Mouse (Mus musculus) cerebellum, postnatal 10 days (tissue): ENCODE measurements around the gene Rasal1.
A peak's percentile ranks its signal among the peaks of the same experiment; 100 is the strongest.

Experiments
- DNase-seq, 2 experiments: peaks; one replicate each; pipeline ENCODE4 v3.0.0; 2021; ENCODE audit warnings: mixed read lengths in 2 of 2

Gene Rasal1

DNA sequence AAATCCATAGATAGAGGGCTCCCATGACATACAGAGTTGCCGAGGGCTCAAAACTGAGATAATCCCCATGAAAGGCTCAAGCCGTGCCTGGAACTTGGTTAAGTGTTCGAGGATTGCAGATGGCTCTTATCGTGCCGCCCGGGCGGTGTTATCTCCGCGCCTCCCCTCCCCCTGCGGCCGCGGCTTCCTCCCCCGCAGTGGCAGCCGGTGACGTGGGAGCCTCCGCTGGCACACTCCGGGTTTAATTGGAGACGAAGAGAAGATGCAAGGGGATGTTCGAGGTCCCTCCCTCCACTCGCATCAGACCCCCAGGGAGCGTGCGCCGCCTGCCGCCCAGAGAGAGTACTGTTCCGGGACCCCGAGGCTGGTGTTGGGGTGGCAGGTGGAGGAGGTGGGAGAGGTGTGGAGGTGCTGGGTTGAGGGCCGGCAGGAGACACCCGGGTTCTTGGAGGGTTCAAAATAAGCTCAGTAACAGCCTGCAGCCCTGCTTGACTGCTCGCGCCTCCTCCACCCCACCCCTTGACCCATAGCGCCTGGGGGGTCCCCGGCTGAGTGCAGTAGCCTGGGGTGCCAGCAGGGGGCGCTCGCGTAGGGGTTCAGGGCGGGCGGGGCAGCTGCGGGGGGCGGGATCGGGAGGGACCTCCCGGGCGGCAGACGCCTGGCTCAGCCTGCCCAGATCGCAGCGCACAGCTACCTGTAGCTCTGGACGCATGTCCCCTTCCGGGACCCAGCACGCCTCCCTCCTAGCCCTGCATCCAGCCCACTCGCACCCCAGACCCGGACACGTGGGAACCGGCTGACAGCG is at the start of gene Rasal1:
Gene Rasal1, plus strand, starts transcription at position 244 of the 805 bp plus-strand sequence.
- DNase-seq, result peak; percentile 67 to 69

DNA sequence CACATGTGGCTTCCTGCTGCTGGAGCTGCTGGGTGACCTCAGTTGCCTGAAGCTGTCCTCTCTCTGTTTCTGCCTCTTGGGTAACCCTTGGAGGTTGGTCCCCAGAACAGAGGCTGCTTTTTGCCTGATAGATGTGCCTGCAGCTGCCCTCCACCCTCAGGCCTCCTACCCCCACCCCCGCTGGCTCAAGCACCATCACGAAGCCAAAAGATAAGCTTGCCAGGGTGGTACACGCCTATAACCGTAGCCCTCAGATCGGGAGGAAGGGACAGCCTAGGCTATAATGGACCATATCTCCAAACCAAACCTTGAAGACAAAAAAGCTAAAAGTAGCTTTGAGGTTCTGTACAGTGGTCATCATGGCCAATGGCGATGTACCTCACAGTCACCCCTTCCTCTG is 49.0 kb upstream of the Rasal1 start:
- DNase-seq, result no peak

DNA sequence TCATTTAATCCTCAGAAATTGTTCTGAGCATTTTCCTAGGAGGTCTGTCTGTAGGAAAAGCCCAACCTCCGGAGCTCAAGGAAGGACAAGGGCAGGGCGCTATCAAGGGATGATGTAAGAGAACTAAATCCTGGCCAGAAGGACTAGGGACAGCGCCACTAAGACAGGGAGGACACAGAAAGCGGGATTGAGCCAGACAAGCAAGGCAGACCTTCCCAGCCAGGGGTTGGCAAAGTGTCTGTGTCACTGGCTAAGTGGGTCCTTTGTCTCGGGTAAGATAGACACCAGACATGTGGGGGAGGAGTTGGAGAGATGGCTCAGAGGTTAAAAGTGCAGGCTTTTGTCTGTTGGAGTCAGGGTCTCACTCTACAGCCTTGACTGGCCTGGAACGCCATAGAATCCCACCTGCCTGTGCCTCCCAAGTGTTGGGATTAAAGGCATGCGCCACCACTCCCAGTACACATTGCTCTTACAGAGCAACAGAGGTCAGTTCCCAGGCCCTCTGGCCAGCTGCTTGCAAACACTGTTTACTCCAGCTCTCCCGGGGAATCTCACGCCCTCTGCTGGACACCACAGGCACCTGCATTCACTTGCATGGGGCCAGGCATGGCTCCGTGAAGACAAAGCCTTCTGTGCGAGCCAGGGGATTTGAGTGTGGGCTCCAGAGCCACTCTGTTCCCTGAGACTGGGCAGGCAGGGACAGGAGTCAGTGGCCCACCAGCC is 47.5 kb upstream of the Rasal1 start:
- peak; percentile 60 to 69 for DNase-seq

DNA sequence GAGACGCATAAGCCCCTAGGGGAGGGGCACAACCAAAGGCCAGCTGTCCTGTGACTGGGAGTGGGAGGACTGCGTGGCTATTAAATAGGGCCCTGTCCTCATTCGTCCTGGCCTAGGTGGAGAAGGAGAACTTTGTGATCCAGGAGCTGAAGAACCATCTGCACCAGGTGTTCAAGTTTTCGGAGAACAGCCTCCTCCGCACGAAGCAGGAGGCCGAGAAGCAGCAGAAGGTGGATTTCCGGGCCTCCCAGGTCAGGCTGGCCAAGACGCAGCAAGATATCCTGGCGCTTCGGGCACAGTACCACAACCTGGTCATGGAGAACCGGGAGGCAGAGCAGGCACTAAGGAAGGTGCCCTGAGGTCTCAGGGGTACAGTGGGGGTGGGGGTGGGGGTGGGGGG is 46.4 kb upstream of the Rasal1 start:
- peak; percentile 55 to 65 for DNase-seq

DNA sequence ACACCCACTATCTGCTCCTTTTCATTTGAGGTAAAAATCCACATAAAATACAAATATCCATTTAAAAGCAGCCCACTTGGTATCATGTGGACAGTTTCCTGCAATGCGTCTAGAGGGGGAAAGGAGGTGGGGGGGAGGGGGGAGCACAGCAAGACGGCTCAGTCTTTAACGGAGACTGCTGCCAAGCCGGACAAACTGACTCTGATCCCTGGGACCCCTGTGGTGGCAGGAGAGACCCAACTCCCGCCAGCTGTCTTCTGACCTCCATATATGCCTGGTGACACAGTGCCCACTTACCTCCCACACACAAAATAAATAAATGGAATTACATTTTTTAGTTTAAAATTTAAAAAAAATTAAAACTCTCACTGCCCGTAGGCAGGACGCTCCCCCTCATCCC is 45.1 kb upstream of the Rasal1 start:
- DNase-seq, result peak; percentile 64 to 67

DNA sequence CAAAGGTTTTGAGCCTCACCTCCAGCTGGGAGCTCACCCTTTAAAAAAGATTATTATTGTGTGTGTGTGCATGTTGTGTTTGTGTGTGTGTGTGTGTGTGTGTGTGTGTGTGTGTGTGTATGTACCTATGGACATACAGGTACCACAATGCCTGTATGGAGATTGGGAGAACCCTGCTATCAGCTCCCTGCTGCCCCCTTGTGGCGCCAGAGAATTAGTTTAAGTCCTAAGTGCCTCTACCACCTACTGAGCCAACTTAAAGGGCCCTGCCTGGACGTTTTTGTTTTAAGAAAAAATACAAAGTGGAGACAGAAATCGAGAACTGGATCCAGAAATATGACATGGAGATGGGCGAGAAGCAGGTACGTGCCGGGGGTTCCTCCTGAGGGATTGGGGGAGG is 43.8 kb upstream of the Rasal1 start:
- peak; percentile 95 to 97 for DNase-seq

DNA sequence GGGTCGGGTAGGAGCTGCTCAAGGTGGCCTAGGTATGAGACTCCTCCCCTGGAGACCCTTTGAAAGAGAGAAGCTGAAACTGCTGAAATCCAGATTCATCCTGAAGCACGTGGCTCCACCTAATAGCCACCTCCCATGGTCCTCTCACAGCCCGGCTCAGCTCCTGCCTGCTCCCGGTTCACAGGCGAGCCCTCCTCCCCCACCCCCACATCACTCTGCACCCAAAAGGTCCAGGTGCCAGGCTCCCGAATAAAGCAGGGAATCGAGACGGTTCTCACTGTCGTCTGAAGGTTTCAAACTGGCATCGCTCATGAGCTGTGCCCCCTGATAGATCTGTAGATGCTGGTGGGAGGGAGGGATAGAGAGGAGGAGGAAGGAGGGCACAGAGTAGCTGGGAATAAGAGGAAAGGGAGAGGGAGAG is 43.4 kb upstream of the Rasal1 start:
- peak; percentile 59 to 69 for DNase-seq

DNA sequence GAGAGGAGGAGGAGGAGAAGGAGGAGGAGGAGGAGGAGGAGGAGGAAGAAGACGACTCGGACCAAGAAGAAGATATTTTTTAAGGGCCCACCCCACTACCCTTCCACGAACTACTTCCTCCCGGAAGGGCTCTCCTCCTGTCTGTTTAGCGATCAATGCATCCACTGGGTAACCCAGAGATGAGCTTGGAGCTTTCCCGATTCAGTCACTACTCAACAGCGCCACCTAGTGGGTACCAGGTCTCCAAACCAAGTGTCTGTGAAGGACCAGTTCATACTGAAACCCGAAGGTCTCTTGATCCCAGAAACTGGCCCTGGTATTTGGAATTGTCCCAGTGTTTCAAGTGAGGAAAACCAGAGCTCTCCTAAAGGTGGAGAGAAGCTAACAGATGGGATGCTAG is 42.9 kb upstream of the Rasal1 start:
- DNase-seq, result peak; percentile 97 to 99

DNA sequence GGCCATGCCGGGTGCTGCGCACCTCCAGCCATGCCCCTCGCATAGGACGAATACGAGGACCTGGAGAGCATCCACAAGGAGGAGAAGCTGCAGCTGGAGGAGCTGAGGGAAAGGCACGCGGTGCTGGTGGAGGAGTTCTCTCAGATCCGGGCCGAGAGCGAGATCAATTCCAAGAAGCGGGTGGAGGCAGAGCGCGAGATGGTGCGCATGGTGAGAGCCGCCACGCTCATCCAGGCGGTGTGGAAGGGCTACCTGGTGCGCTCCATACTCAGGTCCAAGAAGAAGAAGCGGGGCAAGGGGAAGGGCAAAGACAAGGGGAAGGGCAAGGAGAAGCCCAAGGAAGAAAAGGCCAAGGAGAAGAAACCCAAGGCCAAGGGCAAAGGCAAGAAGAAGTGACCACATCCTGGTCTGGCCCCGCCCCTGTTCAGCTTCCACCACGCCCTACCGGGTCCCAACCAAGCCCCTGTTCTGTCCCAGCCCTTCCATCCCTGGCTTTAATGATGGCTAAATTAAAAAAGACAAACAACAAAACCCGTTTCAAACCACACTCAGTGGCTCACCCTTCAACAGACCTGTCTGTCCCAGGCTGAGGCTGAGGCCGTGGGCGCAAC is 41.9 kb upstream of the Rasal1 start:
- DNase-seq, result no peak

DNA sequence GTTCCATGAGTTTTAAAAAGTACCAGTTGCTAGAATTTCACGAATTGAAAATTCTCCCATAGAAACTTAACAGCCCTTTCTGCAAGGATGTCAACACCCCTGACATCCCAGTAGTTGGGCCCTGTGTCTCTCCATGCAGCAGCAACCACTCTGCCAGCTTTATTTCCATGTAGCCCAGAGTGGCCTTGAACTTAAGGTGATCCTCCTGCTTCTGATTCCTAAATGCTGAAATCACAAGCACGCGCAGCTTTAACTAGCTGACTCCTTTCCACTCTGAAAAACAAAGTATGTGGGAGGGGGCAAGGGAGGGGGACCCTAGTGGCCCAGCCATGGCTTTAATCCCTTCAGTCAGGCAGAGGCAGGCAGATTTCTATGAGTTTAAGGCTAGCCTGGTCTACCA is 41.3 kb upstream of the Rasal1 start:
- DNase-seq, result no peak

DNA sequence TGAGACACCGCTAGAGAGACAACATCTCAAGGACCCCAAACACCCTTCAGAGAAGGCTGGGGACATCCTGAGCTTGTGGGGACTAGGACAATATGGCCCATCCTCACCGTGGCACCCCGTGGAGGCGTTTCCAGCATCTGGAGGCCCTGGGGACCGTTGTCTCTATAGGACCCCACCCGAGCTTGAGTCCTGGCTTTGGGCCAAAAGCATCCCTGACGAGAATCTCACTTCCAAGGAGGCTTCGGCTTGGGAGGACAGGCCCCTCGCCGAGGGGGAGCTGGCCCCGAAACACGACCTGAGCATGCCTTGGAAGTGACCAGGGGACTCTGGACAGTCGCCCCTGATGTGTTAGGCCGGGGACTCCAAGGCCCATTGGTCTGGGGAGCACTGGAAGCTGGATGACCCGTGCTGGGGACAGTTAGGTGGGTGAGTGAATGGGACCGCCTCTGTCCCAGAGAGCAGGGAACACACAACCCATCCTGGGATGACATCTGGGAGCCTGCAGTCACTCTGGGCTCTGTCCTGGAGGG is 39.3 kb upstream of the Rasal1 start:
- no peak for DNase-seq

DNA sequence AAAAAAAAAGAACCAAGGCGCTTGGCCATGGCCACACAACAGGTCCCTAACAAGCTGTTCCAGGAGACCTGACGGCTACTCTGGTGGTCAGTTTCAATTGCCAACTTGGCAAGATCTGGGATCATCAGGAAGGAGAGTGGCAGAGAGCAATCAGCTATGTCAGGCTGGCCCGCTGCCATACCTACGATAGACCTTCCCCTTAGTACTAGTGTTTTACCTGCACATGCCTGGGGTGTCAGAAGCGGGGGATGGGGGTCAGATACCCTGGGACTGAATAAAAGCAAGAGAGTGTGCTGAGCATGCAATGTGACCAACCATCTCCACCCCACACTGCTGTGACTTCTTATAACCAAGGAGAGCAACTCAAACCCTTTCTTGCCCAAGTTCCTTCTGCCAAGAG is 37.7 kb upstream of the Rasal1 start:
- peak; percentile 71 to 74 for DNase-seq

DNA sequence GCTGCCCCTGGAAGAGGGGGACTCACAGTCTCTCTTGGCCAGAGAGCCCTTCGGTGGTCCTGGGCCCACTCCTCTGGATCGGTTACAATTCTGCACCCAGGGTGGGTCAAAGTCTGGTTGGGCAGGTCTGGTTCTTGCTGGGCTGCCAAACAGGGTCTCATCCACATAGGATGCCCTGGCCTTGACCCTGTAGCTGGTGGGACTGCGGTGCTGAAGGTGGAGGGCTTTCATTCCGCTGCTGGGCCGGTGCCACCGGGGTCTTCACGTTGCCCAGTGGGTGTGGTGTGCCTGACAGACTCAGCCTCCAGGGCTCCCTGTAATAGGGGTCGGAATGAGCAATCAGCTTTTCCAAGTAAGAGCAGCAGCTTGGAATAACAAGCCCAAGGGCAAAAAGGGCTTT is 37.2 kb upstream of the Rasal1 start:
- DNase-seq, result peak in 1 of 2 experiments; percentile 56

DNA sequence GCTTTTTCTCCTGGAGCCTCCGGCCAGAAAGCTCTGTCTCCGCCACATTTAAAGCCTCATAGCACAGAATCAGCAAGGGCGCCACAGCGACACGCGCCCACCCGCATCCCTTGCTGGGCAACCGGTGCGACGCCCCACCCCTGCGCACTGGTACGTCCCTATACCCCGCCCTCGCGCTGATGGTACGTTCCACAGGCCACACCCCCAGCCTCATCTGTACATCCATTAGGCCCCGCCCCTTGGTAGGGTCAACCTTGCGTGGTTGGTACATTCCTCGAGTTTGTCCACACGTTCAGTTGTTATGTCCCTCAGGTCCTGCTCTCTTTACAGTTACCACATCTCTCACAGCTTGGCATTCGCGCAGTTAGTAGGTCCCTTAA is 36.2 kb upstream of the Rasal1 start, which contains the start of the genes Rita1 and Ddx54:
Gene Rita1, minus strand, starts transcription at position 148 of the 380 bp plus-strand sequence.
Gene Ddx54, plus strand, starts transcription at position 298 of the 380 bp plus-strand sequence.
- DNase-seq, result peak; percentile 99

DNA sequence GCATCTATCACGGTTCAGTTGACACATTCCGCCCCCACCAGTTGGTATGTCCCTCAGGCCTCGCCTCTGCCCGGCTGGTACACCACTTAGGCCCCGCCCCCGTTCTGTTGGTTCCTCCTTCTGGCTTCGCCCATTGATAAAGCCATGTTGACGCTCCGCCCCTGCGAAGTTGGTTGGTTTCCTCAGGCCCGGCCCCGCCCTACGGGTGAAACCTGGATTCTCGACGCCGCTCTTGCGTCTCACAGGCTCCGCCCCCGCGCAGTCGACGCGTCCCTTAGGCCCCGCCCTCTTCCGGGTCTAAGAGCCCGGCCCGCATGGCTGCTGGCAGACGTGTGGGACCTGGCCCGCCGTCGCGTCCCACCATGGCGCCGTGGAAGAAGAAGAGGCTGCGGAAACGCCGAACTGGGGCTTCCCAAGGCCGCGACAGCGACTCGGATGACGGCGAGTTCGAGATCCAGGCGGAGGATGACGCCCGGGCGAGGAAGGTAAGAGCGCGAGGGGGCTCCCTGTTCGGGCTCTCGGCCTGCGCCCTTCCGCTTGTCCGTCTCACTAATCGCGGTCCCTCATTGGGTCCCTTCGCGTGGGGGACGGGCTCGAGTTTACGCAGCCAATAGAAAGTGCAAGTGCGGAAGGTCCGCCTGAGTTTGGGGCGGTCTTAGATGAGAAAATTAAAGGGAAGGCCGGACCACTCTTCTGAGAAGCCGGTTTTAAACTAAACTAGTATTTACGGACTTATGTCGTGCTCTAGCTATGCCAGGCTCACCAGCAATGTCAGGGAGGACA is 35.6 kb upstream of the Rasal1 start:
- peak; percentile 100 for DNase-seq

DNA sequence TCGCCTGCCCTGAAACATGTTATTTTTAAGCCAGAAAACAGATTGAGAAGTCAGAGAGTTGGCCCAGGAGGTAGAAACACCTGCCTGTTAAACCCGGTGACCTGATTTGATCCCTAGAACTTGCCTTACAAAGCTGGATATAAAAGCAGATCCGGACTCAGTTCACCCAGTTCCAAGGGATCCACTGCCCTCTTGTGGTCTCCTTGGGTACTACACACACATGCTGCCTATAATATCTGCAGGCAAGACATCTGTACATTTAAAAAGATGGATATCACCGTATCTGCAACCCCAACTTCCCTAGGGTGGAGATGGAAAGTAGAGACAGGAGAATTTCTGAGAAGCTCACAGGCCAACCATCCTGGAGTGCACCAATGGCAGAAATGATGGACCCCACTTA is 32.7 kb upstream of the Rasal1 start:
- peak; percentile 67 to 82 for DNase-seq

DNA sequence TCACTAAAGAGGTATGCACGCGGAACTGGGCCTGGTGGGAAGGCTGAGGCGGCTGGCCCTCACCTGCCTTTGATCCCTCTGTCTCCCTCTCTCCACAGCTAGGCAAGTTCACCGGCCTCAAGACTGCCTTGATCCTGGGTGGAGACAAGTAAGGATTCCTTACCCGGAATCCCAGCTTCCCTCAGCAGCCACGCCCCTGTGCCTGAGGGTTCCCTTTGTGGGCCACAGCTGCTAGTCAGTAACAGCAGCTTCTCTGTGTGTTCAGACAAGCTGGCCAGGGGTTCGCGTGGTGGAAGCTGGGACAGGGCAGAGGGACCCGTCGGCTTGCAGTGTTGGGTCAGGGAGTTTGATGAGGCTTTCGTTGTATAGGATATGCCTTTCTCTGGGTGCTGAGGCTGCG is 29.8 kb upstream of the Rasal1 start:
- DNase-seq, result no peak

DNA sequence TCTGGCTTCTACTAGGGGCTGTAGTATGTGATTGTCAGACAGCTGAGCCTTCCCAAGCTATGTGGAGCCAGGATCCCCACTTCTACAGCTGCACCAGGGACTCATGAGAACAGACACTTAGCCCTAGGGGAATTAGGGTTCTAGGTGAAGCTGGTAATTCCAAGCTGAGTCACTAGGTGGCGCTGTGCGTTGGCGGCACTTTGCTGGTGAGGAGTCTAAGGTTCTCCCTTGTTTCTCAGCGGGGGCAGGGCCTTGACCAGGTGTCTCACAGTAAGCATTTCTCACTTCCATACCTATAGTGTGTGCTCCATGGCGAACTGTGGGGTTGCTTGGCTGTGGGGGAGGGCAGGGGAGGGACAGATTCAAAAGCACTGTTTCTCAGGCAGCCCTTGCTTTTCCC is 29.4 kb upstream of the Rasal1 start:
- peak; percentile 85 to 90 for DNase-seq

DNA sequence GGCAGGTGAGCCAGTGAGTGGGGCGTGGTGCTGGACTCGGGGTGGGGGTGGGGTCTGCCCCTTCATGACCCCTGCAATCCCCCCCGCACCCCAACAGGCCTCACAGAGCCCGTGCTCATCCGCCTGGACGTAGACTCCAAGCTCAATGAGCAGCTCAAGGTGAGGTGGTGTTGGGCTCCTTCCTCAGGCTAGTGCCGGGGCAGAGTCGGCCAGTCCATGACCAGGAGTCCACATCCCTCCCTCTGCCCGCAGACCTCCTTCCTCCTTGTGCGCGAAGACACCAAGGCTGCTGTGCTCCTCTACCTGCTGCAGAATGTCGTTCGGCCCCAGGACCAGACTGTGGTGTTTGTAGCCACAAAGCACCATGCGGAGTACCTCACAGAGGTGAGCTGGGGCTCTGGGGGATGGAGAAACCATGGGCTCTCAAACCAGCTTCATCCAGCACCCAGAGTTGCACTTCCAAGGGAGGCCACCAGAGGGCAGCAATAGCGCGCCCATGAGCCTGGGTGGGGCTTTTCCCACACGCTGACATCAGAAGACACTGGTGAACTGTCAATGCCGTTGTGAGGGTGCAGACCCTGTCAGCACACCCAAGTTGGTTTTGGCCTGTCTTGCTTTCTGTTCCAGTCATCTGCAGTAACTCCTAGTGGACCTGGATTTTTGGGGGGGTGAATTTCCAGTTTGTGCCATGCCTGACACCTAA is 28.1 kb upstream of the Rasal1 start:
- peak; percentile 91 to 94 for DNase-seq

DNA sequence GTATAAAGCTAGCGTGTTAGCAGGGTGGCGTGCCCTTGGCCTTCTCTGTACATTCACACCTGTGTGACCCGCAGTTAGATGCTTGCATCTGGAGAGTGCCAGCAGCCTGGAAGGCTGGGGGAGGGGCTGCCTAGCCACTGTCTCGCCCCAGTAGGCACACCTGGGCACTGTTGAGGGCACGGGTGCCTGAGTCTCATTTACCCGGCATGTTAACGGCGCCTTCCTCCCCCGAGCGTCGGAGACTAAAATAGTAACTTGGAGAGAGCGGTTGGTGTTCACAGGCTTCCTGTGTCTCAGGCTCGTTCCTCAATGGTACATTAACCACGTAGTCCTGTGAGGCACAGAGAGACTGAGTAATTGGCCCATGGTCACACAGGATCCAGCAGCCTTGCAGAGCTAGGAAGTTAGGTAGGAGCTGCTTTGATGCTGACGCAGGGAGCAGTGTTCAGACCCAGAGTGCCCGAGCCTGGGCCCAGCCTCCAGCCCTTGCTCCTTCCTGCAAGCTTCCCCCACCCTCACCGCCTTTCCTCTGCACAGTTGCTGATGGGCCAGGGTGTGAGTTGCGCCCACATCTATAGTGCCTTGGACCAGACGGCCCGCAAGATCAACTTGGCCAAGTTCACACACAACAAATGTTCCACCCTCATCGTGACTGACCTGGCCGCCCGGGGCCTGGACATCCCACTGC is 27.4 kb upstream of the Rasal1 start:
- no peak for DNase-seq

DNA sequence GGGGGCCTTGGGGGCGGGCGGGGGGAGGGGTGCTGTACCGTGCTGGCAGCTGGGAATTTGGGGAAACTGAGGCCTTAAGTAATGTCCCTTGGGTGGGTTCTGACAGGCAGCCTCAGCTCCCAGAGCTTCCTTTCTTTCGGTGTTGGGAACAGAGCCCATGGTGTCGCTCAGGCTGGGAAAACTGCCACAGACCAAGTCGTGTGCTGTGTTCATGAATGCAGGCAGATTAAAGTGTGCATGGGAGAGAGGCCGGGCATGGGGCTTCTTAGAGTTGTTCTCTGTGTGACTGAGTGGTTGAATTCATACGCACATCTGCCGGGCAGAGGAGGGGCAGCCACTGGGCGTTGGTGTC is 26.8 kb upstream of the Rasal1 start:
- peak in 1 of 2 experiments; percentile 39 for DNase-seq
